Mouse (Mus musculus): ENCODE results near the gene Acer3.
"Not testable (repeated sequence)": the region's sequence is repeated elsewhere in the genome, so short reads cannot be mapped to it uniquely, and the experiment has no call there.

The Acer3 gene

DNA sequence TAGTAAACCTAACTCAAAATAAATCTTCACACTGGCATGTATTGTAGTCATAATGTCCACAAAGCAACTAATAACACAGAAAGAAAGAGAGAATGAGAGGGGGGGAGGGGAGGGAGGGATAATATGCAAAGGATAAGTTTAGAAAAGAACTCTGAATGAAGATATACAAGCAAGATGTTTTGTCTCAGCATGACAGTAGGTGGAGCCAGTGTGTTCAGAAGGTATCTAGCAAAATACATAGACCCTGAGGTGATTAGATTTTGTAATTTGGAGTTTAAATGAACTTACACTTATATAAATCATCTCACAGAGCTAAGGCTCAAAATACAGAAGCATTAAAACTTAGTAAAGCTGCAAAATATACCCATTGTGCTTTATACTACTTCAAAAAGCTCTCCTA lies 44.7 kb downstream of the Acer3 start:
- DNase-seq (ENCODE audit: low read depth) = no peak

DNA sequence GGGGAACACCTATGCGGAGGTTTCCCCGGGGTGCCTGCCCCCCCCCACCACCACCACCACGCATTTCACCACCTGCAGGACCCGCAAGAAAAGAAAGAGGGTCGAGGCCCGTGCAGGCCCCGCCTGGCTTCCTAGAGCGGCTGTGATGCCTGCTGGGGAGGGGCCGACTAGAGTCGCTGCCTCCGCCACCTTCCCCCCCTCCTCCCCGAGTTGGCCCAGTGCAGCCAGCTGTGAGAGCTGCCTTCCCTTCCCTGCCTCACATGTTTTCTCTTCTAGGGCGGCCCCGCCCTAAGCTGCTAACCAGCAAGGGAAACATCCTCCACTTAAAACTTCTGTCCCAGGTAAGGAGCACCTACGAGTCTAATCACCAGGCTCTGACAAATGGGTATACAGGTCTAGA lies 52.8 kb downstream of the Acer3 start:
- DNase-seq (ENCODE audit: low read depth) = not testable (repeated sequence)

DNA sequence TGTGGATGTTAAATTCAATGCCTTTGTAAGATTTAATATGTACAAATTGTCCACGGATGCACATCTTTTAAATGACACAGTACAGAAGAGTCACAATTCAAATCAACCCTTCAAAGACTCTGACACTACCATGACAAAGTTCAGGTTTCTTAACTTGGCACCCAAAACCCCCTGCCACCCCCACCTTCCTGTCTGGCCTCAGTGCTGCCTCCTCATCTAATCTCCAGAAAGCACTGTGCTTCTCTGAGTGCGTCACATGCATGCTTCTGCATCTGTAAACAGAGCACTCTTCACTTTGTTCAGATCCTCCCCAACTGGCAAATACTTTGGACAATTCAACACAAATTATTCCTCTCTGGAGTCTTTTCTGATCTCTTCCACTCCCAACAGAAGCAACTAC lies 68.5 kb downstream of the Acer3 start:
- no peak for DNase-seq (ENCODE audit: low read depth)

DNA sequence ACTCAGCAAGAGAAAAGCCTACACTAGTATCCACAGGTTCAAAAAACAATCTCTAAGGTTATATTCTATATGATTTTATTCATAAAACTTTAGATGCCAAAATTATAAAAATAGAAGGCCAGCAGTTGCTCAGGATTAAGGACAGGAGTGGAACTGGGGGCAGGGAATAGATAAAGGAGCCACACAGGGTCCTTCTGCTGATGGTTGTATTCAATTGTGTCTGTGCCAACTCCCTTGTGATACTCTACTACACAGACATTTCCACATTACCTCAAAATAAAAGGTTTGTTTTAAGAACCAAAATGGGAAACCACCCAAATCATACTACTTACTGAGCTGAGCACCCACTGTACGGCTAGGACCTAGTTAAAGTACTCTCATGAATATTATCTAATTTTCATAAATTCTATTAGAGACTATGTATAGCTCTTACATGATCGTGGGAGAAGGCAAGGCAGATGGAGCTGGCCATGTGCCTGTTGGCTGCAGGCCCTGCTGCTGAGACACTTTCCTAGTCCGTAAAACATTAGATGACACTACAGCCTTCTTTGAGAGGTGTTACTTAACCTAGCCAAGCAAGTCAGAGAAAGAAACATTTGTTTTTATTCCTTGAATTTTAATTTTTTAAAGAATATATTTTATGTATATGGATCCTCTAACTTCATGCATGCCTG lies 84.2 kb downstream of the Acer3 start:
- DNase-seq (ENCODE audit: low read depth) = no peak

DNA sequence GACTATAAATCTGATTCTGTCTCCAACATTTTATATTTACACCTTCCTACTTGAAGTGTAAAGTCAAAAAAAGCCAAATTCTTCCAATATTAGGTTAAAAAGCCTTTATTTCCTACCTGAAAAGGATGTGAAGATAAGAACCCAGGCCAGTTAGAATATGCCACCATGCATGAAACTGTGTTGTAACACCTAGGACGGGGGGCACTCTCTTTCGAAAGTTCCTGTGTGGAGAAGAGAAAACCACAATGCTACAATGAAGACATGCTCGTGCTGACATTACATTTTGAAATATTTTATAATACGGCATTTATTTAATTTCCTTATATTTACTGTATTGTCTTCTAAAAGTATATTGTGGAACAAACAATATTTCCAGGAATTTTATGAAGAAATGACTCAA lies 97.2 kb downstream of the Acer3 start:
- no peak for DNase-seq (ENCODE audit: low read depth)

DNA sequence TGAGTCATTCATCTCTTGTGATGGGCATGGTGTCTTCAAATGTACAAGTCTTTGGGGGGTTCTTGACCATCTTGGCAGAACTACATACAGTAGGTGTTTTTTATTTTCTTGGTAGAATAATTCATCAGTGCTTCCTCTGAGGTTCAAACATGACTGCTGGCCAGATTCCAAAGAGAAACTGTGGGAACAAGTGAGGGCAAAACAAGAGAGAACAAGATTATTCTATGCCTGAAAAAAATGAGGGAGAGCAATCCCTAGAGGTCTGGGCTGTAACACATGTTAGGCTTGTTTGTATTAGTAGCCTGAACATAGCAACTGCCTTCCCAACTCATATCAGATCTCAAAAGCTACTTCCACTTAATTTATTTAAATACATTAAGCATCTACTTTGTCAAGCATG lies 104.3 kb downstream of the Acer3 start:
- DNase-seq (ENCODE audit: low read depth) = no peak

DNA sequence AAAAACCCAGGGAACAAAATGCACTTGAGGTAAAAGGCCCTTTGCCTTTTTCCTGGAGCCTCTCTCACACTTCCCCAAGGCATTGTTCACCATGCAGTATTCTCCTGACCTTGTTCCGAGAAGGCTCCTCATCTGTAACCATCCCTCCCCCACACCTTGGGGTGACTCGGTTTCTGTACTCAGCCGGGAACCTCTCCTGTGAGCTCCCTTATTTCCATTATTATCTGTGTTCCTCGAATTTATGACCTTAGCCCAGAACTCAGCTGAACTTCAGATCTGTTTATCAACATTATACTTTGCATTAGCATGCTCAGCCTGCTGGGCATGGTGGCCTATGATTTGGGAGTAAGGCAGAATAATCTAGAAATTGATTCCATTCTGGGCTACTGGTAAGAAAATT lies 118.1 kb downstream of the Acer3 start:
- DNase-seq (ENCODE audit: low read depth) = no peak

DNA sequence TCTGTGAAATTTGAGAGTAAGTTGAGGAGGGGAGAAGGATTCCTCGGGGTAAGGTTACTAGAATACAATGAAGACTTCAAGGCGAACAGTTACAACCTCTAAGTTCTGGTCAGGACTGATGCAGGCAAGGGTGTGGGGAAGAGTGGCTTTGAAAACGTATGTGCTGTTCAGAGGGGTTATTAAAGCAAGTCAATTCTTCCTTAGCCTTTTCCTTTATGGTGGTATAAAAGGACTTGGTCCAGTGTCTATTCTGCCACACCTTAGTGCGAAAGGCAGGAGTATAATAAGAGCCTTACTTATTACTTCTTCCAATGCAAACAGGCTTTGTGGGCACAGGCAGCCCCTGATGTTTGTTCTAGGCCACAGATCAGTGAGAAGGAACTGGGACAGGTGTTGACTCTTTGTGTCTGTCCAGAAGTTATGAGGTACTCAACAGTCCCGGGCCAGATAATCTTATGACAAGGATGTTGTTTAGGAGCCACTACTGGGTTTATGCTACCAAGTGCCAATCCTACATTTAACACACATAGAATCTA lies 119.4 kb downstream of the Acer3 start:
- DNase-seq (ENCODE audit: low read depth) = no peak

DNA sequence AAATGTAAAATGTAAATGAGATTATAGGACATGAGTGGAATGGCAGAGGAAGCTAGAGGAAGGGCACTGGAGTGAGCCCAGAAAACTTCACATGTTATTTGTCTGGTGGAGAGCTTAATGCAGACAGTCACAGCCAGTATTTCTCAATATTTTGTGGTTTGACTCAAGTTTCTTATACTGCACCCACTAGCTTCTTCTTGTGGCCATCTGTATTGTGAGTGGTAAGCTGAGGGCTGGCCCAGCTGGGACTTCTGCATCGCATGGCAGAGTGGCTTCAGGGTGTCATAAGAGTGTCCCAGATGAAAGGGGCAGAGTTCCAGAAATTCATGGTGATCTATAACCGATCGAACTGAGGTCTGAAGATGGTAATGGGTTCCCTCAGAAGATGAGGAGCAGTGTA lies 120.6 kb downstream of the Acer3 start:
- no peak for DNase-seq (ENCODE audit: low read depth)

DNA sequence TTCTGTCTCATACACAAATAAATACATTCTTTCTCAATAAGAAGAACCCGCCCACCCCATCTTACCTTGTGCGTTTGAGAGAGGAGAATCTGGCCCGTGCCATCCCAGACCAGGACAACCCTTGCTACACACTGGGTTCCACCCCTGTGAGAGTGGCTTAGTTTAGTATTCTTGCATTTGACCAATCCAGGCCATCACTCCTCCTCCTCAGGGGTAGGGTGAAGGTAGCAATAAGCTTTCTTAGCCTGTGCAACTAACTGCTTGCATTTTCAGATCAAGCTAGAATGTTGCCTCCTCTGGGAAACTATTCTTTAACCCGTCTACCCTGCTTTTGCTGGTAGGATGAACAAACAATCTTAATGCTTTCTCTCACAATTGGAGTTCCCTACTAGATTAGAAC lies 121.6 kb downstream of the Acer3 start, which contains the start of gene B3gnt6:
TSS of gene B3gnt6 (minus strand) at position 101 of the 400 bp plus-strand sequence.
- DNase-seq (ENCODE audit: low read depth) = no peak

DNA sequence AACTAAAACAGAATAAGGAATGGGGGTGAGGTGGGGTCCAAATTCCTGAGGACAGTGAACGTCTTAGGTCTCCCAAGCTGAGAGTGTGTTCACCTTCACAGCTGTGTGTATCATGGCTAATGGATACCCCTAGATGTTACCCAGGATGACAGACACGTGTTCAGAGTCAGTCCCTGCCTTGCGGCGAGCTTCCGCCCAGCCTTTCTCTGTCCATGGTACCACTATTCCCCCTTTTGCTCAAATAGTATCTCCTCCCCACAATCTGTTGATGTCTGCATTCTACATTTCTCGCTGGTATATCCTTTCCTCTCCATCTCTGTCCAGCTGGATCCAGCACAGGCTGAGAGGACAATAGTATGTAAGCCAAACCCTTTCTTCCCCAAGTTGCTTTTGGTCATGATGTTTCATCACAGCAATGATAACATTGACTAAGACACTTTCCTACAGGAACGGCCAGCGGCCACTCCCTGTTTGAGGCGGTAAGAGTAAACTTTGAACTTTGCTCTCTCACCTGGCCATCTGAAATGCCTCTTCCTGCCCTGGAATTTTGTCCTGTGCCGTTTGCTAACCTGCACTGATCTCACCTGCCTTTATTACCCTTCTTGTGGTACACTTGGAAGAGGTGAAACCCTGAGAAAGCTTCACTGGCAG lies 125.7 kb downstream of the Acer3 start:
- no peak for DNase-seq (ENCODE audit: low read depth)

DNA sequence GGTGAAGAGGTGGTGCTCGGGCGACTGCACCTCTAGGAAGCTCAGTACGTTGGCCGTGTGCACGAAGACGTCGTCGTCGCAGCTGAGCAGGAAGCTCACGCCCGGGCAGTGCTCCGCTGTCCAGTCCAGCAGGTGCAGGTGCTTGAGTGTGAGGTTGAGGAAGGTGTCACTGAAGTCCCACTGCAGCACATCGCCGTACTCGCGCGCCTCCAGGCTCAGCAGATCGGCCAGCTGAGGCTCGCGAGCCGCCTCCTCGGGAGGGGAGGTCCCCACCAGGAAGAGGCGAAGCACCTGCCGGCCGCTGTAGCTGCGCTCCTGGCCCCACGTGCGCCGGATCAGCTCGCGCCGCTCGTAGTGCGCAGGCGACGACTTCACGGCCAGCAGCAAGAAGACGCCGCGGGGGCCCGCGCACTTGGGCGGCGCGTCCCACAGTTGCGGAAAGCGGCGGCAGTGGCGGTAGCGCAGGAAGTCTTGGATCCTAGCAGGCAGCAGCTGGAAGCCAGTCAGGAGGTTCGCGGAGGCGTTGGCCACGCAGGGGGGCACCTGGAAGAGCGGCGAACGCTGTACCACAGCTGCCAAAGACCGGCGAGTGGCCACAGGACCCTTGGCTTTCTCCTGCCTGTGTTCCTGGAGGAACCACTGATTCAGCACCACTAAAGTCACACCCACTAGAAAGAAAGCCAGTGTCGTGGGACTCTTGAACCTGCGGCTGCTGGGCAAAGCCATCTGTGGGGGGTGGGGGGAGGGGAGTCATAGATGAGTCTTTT lies 126.8 kb downstream of the Acer3 start:
- DNase-seq (ENCODE audit: low read depth) = no peak

DNA sequence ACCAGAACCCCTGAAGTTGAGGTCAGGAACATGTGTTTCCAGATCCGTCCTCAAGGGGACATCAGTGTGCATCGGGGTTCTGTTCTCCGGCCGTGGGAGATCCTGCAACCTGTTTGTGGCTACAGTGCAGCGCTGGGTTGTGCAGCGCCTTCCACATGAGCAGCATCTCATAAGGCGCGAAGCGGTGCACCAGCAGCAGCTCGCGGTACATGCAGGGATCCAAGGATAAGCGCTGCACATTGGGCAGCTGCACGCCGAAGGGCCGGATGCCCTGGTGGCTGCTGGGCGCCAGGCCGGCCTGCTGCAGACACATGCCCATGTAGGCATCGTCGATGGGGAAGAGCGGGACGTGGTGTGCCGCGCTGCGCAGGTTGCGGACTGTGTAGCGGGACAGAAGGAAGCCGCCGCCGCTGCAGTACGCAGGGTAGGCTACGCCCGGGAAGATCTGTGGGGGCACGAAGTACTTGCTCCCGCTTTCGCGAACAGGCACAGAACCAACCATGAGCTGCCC lies 127.4 kb downstream of the Acer3 start:
- DNase-seq (ENCODE audit: low read depth) = no peak

DNA sequence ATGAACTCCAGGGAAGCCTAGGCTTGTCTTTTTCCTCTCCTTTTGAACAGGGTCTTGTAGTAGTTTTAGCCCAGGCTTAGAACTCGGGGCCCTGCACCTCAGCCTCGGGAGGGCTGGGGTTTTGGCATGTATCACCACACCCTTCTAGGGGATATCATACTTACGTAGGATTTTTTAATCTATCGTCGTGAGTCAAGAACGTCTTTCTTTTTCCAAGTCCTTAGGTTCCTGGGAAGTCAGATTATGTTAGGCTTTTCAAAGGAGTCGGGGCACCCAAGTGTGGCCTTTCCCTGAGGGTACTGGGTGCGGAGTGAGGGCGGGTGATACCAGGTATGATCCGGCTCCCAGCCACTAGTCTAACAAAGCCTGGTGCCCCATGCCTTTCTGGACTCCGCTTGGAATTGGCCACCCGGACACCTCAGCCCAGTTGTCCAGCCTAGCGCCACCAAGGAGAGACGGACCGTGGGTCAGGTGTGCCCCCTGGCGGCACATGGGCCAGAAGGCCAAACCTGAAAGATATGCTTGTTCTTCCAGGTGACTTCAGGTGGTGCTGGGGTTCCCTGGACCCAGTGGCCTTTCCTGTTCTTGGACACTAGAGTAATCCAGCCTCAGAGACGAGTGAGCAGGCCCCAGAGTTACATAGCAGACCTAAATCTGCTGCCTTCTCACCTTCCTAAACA lies 129.3 kb downstream of the Acer3 start:
- DNase-seq (ENCODE audit: low read depth) = no peak

DNA sequence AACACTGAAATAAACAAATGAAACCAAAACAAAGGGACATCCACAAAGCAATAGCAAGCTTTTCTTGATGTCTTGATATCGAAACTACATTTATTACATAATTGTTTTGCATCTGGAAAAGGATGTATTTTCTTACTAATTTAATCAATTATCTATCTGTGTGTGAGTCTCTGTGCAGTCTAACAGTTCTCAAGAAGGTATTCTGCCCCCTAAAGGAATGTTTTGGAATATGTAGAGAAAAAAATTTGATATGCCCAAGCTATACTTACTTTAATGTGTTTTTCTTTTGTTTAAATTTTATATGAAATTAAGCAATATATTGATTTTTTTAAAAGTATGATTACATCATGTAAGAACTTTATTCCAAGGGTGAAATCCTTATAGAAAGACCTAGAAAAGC lies 130.4 kb downstream of the Acer3 start:
- no peak for DNase-seq (ENCODE audit: low read depth)

DNA sequence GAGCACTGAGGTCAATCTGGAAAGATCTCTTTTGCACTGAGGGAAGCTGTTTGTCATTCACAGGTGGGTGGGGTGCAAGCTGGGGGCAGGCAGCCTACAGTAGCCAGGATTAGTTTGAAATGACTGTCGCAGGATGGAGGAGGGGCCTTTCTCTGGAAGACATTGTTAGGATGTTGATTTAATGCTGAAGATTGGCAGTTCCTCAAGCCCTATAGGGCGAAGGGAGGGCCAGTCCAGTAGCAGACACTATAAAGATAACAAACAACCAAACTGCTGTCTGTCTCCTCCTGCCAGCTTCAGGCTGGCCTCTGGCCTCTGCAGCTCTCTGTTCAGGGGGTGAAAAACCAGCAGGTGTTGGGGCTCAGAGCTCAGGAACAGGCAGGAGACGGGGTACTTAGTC lies 131.3 kb downstream of the Acer3 start:
- DNase-seq (ENCODE audit: low read depth) = no peak

DNA sequence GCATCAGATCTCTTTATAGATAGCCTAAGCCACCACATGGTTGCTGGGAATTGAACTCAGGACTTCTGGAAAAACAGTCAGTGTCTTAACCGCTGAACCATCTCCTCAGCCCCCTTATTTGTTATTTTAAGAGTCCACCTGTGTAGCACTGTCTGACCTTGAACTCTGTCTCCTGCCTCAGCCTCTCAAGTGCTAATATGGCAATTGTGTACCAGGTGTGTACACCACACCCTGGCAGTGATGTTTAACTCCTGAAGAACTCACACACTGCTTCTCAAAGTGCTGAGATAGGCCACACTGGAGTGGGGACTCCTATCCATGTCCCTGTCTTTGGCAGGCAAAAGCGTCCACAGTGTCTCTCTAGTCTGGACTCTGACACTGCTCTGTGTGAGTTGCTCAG lies 132.3 kb downstream of the Acer3 start:
- no peak for DNase-seq (ENCODE audit: low read depth)

DNA sequence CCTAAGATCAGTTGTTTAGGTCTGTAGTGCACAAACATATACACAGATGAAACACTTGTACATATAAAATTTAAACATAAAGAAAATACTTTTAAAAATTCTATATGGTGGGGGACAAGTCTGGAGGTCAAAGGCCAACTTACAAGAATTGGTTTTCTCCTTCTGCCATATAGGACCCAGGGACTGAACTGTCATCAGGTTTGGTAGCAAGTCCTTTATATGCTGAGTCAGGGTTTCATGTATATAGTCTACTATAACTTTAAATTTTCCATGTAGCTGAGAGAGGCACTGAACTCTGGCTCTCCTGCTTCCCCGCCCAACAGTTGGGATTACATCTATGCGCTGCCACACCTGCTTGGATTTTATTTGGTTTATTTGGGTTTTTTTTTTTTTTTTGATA lies 132.8 kb downstream of the Acer3 start:
- no peak for DNase-seq (ENCODE audit: low read depth)

DNA sequence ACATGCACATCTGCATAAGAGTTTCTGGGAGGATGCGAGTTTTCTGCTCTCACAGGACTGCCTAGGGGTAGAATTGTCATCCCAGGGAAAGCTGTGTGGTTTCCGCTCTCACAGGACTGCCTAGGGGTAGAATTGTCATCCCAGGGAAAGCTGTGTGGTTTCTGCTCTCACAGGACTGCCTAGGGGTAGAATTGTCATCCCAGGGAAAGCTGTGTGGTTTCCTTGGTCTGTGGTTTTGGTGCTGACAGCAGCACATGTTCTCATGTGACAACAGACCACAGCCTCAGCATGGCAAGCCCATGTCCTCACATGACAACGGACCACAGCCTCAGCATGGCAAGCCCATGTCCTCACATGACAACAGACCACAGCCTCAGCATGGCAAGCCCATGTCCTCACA lies 133.7 kb downstream of the Acer3 start:
- DNase-seq (ENCODE audit: low read depth) = not testable (repeated sequence)

DNA sequence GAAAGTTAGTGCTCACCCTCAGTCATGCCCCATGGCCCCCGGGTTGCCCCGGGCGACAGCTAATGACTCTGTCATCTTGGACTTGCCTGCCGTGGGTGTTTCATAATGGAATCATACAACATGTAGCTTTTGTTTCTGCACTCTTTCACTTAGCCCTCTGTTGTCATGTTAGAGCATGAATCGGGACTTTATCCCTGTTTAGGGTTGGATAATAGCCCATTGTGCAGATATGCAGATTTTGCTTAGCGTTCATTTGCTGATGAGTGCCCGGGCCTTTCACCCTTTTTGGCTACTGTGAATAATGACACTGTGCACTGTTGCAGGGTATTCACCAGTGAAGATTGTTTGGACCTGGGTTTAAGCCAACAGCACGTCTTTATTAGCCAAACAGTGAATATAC lies 134.4 kb downstream of the Acer3 start:
- no peak for DNase-seq (ENCODE audit: low read depth)

DNA sequence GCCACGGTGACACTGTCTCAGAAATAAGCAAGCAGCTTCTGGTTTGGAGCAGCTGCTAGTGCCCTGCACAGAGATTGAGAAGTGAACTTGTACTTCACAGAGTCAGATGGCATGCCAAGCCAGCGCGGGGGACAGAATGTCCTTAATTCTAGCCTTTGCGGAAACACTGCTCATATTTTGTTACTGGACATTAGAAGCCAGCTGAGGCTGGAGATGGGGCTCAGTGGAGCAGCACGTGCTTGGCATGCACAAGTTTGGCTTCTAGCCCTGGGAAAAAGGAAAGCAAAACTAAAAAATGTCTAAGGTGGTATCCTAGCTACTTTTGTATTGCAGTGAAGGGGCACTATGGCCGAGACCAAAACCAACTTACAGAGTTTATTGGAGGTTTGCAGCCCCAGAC lies 135.7 kb downstream of the Acer3 start:
- no peak for DNase-seq (ENCODE audit: low read depth)

DNA sequence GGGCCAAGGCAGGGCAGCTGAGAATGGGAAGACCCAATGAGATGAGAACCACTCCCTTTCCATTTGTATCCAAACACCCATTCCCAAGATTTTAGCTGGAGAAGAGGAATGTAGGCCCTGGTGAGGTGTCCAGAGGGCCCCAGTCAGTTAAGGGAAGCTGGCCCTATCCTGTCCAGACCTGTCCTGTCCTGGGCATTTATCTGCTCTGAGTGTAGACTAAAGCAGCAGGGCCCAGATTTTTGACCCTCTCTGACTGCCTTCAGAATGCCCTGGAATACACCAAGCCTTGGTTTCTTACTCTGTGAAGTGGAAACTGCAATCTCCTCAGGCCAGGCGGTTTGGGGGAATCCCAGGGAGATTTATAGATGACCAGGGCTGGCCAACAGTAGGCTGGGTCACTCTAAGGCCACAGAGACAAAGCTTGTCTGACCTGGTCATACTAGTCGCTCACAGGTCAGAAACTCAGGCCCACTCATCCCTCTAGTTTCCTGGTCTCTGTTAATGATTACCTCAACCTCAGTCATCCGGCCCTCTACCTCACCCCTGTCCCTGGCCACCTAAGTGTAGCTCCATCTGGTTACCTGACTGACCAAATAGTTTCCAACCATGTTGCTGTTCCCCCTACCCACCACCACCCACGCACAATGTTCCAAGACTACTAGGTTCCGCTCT lies 142.3 kb downstream of the Acer3 start:
- no peak for DNase-seq (ENCODE audit: low read depth)

Measured in c-Kit-positive CD71-positive TER-119-negative erythroid progenitor cells, embryonic 14.5 days (primary cell).